Mouse (Mus musculus) embryonic fibroblast, embryonic 13.5 days (primary cell): ENCODE results near the gene Rps8. TPM values are rescaled to one million over a fixed set of nuclear protein-coding genes. Genes with fewer than 3 reads are reported as not detected.
A peak's percentile ranks its signal among the peaks of the same experiment; 100 is the strongest.

Experiments
- H3K27ac ChIP-seq: 2 replicates; pipeline ENCODE4 v1.5.1; 2012; ENCODE audit warnings: low read length, control low read depth, inconsistent platforms; ENCODE audit not compliant: insufficient read depth
- H3K4me1 ChIP-seq: 2 replicates; pipeline ENCODE4 v1.6.1; 2011; ENCODE audit warnings: low read length; ENCODE audit not compliant: control insufficient read depth, insufficient read depth
- H3K4me3 ChIP-seq: 2 replicates; pipeline ENCODE4 v1.5.1; 2011; ENCODE audit warnings: mild to moderate bottlenecking, control low read depth, low read length; ENCODE audit not compliant: insufficient read depth
- CTCF ChIP-seq: IDR thresholded peaks from 2 replicates; pipeline ENCODE4 v1.5.1; 2011; ENCODE audit warnings: mild to moderate bottlenecking, control low read depth, low read length, moderate library complexity, borderline replicate concordance; ENCODE audit not compliant: insufficient read depth
- POLR2A ChIP-seq: IDR thresholded peaks from 2 replicates; pipeline ENCODE4 v1.6.1; 2011; ENCODE audit warnings: low read depth, mild to moderate bottlenecking, control low read depth, low read length, moderate library complexity
- polyA plus RNA-seq: library from polyadenylated mRNA; stranded (reverse); fragments of >200 nt; gene quantifications from 2 replicates; pipeline ENCODE4 v1.2.4, GENCODE M21; 2011; ENCODE audit warnings: low read depth; ENCODE audit not compliant: missing spikeins, insufficient read length

The Rps8 gene
- polyA plus RNA-seq, 1 experiment: 2,108 TPM

DNA sequence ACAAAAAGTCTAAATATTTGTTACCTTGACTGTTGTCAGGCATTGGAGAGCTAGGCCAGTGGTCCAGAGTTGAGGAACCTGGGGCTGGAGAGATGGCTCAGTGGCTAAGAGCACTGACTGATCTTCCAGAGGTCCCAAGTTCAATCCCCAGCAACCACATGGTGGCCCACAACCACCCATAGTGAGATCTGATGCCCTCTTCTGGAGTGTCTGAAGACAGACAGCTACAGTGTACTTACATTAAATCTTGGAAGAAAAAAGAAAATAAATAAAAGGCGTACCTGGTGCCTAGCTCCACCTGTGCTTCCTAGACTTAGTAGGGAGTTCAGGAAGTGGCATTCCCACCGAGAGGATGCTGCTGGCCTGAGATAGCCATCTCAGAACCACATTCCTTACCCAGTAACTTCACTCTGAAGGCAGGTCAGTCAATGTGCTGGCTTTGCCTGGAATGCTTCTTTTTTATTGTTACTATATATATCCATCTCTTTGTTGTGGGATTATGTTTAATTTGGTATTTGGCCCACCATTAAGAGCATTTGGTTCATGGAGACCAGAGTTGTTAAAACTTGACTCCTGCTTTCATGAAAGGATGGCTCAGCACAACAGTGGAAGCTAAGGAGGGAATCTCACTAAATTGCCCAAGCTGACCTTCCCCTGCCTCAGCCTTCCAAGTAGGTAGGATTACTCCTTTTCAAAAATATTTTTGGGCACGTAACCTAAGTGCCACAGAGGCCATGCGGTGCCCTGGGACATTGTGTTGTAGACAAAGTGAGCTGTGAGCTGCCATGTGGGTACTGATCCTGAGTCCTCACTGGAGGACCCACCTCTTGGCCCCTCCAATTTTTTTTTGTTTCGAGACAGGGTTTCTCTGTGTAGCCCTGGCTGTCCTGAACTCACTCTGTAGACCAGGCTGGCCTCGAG, 6.5 kb downstream of the Rps8 start:
- Histone ChIP-seq H3K27ac (no peak overlapping the region), H3K4me1 (peaks cover 14% of the 10 kb centered on the region), H3K4me3 (no peak overlapping the region)
- no peak for TF ChIP-seq CTCF
- peak; percentile 46 for TF ChIP-seq POLR2A

DNA sequence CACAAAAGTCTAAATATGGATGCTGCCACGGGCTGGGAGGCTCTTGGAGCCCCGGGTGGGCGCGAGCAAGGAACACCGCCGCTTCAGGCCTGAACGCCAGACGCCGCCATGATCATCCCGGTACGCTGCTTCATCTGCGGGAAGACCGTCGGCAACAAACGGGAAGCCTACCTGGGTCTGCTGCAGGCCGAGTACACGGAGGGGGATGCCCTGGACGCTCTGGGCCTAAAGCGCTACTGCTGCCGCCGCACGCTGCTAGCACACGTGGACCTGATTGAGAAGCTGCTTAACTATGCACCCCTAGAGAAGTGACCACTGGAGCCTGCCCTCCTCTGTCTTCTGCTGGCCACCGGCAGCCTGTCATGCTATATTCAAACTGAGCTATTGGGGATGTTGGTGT, 7.2 kb downstream of the Rps8 start:
- TF ChIP-seq CTCF (no peak), POLR2A (no peak)
- Histone ChIP-seq H3K4me1 (peaks cover 11% of the 10 kb centered on the region), H3K27ac (no peak overlapping the region), H3K4me3 (no peak overlapping the region)

DNA sequence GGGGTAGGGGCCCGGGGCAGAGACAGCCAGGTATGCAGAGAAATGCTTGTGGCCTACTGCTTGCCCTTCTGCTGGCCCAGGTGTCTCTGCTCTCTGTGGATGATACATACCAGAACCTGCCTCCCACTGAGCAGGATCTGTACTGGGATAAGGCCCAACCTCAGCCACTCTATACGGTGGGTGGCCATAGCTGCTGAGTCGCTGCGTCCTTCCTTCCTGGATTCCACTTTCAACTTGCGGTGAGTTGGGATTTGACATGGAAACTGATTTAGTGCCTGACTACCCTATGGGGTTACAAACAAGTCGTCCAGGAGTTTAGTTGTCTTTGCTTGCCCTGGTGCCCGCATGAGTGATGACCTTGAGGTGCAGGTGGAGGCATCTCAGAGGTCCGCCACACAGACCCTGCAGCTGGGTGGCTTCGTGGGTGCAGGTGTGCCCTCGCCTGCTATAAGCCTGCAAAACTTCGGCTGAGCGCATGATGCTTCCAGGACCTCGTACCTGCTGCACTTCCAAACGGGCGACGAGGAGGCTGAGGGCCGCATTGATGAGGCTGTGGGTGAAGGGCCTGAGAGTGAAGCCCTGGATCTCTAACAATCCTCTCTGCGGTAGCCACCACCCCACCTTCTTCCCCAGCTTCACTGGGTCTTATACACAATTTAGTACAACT, 7.9 kb downstream of the Rps8 start:
- peaks cover 6% of the 10 kb centered on the region for H3K4me1 ChIP-seq
- no peak overlapping the region for H3K27ac ChIP-seq
- no peak overlapping the region for H3K4me3 ChIP-seq
- TF ChIP-seq POLR2A (no peak; the same call in 1 of the 2 replicates), CTCF (no peak)

DNA sequence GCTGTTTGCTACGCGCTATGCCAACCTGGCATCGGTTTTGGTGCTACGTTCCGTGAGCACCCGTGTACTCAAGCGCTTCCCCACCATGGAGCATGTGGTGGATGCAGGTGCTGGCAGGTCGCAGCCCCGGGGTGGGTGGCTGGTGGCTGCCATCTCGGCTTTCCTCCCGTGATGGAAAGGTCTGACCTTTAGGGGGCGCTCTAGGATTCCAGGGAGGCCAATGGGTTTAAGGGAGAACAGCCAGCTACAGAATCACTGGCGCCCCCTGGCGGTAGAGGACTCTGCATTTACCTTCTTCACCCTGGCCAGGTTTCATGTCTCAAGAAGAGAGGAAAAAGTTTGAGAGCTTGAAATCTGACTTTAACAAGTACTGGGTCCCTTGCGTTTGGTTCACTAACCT, 9.9 kb downstream of the Rps8 start:
- no peaks in the 10 kb centered on the region for H3K4me1 ChIP-seq
- no peak overlapping the region for H3K4me3 ChIP-seq
- TF ChIP-seq POLR2A (no peak), CTCF (peak; percentile 34; the same call in 1 of the 2 replicates)
- no peak overlapping the region for H3K27ac ChIP-seq

DNA sequence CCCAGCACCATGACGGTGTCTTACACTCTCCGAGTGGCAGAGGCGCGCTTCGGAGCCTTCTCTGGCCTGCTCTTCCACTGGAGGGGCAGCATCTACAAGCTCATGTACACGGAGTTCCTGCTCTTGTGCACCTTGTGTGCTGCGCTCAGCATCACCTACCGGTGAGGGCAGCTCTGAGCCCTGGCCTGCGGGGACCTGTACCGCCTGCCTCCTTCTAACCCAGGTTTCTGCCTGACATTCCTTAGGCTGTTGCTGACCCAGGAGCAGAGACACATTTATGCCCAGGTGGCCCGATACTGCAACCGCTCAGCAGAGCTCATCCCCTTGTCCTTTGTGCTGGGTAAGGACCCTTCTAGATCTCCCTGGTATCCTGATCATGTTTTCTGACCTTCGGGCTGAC, 10.8 kb downstream of the Rps8 start:
- TF ChIP-seq CTCF: no peak
- no peaks in the 10 kb centered on the region for H3K4me1 ChIP-seq
- H3K27ac ChIP-seq: no peak overlapping the region
- no peak overlapping the region for H3K4me3 ChIP-seq

DNA sequence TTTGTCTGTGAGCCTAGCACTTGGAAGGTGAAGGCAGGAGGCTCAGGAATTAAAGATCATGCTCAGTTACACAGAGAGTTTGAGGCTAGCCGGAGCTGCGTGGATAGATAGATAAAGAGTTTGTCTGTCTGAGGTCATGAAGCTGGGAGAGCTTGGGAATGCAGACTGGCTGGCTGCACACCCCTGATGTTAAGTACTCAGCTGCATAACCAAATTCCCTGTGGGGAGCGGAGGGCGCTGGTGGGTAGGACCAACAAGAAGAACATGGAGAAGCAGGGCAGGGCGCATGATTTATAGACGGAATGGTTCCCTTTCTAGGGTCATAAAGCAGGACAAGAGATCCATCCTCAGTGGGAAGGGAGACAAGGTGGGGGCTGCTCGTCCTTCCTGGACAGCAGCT, 13.0 kb downstream of the Rps8 start:
- H3K4me1 ChIP-seq: no peaks in the 10 kb centered on the region
- TF ChIP-seq POLR2A: no peak
- TF ChIP-seq CTCF: no peak
- H3K4me3 ChIP-seq: no peak overlapping the region
- no peak overlapping the region for H3K27ac ChIP-seq

DNA sequence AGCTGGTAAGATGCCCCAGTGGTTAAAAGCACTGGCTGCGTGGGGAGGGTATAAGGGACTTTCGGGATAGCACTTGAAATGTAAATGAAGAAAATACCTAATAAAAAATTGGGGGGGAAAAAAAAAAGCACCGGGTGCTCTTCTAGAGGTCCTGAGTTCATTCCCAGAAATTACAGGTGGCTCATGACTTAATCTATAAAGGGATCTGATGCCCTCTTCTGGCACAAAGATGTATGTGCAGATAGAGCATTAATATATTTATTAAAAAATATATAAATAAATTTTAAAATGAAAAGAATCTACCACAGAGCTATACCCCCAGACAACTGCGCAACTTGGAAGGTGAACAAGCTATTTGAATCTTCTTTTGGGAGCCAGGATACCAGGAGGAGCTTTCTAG, 15.4 kb downstream of the Rps8 start:
- no peak overlapping the region for H3K4me3 ChIP-seq
- TF ChIP-seq CTCF: no peak
- TF ChIP-seq POLR2A: no peak
- no peaks in the 10 kb centered on the region for H3K4me1 ChIP-seq

DNA sequence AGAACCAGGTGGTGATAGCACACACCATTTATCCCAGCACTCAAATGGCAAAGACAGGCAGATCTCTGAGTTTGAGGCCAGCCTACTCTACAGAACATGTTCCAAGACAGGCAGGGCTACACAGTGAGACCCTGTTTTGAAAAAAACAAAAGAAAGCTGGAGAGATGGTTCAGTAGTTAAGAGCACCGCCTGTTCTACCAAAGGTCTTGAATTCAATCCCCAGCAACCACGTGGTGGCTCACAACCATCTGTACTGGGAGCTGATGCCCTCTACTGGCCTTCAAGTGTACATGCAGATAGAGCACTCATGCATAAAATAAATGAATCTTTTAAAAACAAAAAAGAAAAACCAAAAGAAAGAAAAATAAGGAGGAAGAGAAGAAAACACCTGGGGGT, 16.8 kb downstream of the Rps8 start:
- Histone ChIP-seq H3K4me3 (no peak overlapping the region), H3K4me1 (no peaks in the 10 kb centered on the region), H3K27ac (no peak overlapping the region)
- TF ChIP-seq POLR2A: no peak
- peak; percentile 55; the same call in 1 of the 2 replicates for TF ChIP-seq CTCF

More for the DNA sequence above, 15.4 kb downstream of the Rps8 start:
- no peak overlapping the region for H3K27ac ChIP-seq

DNA sequence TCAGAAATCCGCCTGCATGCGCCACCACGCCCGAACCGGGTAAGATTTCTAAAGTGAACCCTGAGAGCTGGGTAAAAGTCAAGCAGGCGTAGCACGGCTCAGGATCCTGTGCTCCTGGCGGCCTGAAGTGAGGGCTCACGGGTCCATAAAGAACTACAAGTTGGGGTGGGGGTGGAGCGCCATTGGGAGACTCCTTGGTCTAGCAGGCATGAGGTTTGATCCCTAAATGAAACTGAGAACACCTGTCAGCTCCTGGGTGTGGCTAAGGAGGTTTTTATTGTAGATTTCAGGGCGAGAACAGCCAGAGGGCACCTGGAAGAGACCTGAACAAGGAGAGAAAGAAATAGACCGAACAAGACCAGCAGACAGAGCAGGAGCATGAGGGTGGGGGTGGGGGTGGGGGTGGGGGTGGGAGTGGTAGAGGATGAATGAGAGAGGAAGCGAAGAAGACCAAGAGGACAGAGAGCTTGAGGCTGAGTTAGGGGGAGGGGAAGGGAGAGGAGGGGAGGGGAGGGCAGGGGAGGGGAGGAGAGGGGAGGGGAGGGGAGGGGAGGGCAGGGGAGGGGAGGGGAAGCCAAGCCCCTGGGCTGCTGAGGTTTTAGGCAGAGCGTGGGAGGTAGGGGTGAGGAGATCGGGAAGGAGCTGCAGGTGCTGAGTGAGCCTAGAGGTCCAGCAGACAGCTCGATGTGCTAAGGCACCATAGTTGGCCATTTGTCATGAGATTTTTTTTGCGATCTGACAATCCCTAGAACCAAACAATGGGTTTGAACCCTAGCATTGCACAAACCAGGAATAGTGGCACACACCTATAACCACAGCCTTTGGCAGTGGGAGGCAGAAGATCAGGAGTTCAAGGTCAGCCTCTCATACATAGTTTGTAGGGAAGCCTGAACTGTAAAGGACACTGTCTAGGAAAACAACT, 17.5 kb downstream of the Rps8 start:
- Histone ChIP-seq H3K4me1 (no peaks in the 10 kb centered on the region), H3K4me3 (no peak overlapping the region), H3K27ac (no peak overlapping the region)
- no peak for TF ChIP-seq CTCF
- TF ChIP-seq POLR2A: no peak
